Mouse (Mus musculus) erythroid progenitor cell, adult 5-6 weeks (primary cell): ENCODE measurements around the gene Susd6. TPM values are rescaled to one million over a fixed set of nuclear protein-coding genes. Genes with fewer than 3 reads are reported as not detected.

Source experiments
- ATAC-seq: replicated peaks from 2 replicates; pipeline ENCODE4 v1.8.0; 2016; ENCODE audit warnings: moderate number of reproducible peaks, mild to moderate bottlenecking, moderate TSS enrichment, inconsistent platforms; ENCODE audit not compliant: poor library complexity, low FRiP score, severe bottlenecking
- total RNA-seq, 2 experiments: library from RNA; stranded (forward) in 1 of 2; stranded (reverse) in 1 of 2; fragments of 150-400 nt in 1 of 2; fragments of 186-747, 209-891 nt in 1 of 2; gene quantifications; 2 replicates each; pipeline versions ENCODE4 v1.2.3 to v1.2.4; 2015 to 2017; ENCODE audit warnings: low replicate concordance in 2 of 2

Susd6 gene
- total RNA-seq, 2 experiments from 2014 or later = 39.8 to 67.7 TPM

DNA sequence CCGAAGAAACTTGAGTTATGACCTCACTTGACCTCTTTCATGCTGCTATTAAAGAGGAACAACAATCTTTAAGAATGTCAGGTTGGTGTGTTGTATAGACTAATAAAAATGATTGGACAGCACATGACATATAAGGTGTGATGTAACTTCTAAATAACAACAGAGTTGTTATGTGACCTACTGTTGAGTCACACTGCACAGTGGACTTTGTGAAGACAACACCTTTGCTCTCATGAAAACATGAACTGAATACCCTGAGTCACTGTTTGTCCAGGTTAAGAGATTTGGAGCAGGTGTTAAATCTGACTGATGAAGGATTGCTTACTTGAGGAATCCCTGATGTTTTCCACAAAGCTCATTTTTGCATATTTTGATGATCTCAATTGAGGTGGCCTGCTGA, 42.0 kb downstream of the Susd6 start:
- no peak for ATAC-seq

DNA sequence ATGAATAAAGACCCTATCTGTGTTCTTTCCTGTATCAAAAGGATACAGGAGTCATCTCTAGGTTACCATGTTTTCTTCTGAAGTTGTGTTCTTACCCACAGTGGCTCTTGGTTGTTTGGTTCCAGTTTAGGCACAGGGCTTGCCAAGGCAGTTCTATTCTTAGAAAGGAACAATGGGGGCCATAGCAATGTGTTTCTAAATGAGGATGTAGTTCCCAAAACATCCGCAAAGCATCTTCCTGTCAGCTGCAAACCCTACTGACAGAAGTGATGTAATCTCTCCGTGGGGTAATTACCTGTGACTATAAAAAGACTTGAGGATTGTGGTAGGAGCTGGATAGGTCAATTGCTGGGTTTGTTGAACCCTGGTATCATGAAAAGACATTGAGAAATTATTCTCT, 43.2 kb downstream of the Susd6 start:
- no peak for ATAC-seq

DNA sequence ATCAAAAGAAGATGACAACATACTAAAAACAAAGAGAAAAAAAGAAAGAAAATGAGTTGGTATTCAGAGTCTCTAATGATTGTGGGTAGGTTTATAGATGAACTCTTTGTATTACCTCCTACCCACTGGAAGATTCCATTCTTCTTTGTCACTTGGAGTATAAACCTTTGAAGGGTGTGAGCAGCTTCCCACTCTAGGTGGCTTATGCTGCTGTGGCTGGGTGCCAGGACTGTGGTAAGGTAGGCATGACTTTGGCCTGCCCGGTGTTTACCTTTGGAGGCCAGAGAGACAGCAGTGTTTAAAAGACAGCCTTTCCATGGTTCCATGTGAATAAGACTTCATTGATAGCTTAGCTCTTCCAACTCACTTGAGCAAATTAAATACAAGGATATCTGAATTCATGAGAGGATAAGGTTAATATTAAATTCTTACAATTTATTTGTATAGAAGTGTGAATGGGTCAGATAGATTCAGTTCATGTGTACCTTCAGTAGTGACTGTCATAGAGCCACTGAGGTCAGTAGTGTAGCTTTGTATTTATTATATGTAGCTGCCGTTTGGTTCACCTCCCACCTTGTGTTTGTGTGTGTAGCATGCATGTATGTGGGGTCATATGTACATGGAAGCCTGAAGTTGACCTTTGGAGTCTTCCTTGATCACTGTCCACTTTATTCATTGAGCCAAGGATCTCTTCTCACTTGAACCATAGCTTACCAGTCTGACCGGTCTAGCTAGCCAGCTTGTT, 44.0 kb downstream of the Susd6 start:
- no peak for ATAC-seq

DNA sequence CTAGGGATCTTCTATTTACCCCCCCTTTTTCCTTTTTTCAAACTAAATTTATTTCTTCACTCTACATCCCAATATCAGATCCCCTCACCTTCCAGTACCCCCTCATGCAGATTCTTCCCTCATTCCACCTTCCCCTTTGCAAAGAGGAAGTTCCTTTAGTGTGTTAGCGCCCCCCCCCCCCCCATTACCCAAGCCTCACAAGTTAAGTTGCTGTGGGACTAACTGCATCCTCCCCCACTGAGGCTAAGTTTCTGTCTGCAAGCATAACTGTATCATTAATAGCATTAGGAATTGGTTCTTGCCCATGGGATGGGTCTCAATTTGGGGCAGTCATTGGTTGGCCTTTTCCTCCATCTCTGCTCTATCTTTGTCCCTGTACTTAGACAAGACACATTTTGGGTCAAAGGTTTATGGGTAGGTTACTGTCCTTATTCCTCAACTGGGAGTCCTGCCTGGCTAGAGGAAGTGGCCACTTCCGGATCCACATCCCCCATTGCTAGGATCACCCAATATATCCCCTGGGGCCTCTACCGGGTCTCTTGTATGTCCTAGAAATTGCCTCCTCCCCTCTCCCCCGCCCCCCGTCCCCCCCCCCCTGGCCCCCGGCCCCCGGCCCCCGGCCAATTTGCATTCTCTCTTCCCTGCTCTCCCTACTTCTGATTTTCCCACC, 44.7 kb downstream of the Susd6 start:
- ATAC-seq = no peak

DNA sequence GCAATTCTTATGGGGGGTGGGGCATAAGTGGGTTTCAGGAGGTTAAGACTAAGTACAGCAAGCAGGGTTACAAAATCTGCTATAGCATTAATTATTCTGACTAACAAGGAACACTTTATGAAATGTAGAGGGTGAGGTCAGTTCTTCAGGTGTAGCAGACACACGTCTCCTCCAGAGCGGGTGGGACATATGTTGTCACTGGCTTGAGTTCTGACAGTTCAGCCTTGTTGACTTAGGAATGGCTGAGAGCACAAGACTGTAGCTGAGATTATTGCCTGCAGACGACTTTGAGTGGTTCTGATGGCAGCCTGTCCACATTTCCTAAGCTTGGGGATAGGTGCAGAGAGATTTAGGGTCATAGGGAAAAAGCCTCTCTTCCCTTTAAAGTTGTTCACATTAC, 47.3 kb downstream of the Susd6 start:
- ATAC-seq = no peak

DNA sequence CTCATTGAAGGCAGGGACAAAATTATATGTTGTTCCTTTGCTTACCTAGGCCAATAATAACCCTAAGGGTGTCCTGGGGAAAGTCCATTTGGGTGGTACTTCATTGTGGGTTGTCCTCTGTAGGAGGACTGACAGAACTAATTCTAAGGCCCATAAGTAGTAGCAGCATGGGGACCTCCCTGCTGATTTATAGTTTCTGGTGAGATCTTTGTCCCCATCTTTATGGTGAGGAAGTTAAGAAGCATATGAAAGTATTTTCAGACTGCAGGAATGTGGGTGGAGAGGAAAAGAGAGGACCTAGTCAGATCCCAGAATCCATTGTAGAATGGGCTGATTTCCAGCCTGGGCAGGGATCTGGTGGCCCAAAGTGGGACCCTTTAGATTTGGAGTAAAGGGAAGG, 48.0 kb downstream of the Susd6 start:
- no peak for ATAC-seq

DNA sequence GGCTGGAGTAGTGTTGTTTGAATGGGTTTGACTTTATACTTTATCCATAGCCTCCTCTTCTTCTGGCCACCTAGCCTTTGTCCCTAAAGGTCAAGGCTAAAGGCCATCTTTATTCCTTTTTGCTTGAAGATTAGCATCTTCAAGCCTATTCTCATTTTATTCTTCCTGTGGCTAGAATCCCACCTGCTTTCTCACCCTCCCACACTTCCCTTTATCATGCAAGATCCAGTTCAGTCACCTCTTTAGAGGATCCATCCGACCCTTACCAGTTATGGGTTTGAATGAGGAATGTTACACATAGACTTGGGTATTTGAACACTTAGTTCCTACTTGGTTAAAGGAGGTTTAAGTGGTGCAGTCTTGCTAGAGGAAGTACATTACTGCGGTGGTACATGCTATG, 48.5 kb downstream of the Susd6 start:
- ATAC-seq = no peak

DNA sequence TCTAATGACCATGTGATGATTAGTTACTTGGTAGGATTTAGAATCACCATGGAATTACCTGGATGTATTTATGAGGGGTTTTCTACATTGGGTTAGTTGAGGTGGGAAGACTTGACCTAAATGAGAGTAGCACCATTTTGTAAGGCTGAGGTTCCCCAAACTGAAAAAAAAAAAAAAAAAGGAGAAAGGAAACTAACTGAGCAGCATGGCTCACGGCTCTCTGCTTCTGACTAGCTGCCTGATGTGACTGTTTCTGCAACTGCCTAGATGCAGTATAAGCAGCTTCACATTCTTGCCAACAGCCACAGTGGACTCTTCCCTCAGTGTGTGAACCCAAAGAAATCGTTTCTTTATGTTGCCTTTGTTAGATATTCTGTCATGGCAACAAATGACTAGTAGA, 49.3 kb downstream of the Susd6 start:
- no peak for ATAC-seq

DNA sequence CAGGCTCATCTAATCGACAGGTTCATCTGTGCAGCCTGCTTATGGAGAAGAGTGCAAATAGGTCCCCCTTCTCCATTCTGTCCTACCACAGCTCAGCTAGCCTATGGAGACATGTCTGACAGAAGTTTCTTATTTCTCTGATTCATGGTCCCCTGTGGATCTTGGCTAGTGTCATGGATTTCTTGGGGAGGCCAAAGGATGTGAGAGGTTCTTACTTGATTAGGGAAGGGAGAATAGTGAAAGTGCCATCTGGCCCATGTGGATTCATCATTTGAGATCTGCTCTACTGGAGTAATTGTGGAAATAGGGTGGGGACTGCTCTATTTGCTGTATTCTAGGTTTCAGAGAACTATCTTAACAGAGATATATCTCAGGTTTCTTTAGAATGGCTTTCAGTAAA, 51.3 kb downstream of the Susd6 start:
- ATAC-seq = no peak

DNA sequence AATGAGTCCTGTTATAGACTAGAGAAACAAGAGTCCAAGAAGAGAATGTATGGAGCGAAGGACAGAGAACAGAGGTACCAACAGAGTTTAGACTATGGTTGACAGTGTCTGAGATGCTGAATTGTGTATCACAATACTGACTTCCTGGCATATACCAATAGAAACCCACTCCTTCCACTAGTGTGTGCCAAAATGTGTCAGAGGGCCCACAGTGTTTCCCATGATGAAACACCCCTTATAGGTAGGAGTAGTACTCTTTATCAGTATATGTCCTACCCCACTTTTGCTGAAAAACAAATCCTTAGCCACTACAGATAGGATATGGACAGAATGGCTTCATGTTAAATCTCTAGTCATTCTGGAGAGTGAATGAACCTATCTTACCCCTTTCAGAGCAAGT, 52.3 kb downstream of the Susd6 start:
- no peak for ATAC-seq

DNA sequence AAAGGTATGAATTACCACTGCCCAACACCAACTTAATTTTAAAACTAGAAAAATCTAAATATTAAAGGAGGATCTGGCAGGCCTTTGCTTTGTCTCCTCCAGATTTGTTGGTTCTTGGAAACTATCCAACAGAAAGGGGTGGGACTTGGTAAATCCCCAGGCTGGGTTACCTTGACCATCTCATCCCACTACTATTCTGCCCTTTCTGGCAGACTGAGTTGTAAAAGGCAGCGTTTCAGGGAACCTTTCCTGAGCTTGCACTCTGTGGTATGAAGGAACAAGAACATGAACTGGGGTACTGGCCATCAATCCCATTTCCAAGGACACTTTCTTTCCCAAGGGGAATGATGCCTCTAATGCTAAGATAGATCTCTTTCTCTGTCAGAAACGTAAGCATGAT, 52.9 kb downstream of the Susd6 start:
- no peak for ATAC-seq

DNA sequence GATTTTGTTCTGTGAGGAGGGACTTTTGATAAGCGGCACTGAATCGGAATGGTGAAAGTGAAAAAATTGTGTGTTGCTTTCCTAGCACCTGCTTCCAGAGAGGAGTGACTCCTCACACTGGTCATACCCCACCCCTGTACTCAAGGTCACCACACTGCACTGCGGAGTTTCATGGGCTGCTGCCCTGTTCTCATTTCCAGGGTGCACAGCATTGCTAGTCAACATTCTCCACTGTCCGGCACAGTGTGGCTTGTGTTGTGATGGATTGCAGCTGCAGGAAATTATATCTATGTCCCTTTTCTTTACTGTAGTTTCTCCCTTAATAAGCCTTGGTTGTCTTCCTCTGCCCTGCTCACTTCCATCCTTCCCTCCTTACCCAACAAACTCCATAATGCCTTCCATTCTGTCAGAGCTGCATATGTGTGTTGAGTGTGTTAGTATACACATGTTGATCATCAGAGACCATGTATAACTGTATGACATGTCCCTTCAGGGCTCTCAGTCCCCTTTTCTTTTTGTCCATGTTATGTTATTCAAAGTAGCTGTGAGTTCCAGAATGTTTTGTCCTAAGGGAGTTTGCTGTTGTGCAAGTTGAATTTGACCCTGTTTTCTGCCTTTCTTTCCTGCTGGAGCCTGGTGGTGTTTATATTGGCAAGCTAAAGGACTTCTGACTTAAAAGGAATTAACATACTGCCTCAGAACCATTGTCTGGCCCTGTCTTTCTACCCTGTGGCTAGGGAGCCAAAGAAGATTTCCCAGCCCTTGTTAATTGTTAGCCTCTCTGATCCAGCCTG, 53.5 kb downstream of the Susd6 start:
- no peak for ATAC-seq

DNA sequence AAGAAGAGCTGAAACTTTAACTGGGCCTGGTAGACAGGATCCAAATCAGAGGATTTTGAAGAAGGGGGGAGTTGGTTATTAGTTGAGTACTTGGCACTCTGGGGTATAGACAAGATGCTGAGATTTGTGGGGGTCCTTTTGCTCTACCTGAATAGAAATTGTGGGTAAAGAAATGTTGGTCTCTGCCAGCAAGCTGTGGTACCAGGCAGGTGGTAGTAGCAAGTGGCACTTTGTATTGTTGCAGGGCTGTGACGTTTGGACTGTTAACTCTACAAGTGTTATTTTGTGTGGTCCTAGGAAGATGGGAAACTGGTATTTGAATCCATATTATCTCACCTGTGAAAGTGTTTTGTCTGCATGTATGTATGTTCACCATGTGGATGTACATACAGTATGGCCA, 55.6 kb downstream of the Susd6 start:
- ATAC-seq = no peak

DNA sequence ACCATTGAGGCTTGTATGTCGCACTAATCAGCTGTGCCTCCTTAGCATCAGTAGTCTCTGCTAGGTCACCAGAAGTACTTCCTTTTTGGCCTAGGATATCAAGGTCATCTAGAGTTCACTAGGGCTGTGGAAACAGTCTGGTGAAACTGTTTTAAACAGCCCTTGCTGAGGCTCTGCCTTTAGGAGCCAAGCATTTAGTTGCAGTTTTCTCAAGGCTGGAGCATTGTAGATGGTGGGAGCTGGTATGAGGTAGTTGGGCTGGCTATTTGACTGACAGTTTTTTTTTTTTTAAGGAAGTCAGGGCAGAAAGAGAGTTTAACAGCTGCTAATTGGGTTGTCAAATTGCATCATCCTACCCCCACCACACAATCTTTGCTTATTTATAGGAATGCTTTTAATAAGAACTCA, 56.6 kb downstream of the Susd6 start:
- ATAC-seq = no peak

DNA sequence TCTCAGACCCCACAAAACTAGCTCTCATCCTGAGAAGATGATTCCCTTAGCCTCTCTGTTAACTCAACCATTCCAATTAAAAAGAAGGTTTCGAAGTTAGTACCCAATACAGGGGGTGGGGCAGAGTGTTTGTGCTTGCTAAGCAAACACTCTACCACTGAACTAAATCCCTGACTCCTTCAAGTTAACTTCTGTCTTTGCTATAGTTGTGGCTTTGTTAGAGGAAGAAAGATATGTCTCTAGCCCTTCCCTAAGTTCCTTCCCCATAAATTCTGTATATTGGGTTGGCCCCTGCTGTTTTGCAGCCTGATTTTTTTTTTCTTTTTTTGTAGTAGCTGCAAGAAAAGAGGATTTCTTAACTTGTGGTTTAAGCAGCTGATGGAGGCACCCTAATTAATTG, 61.7 kb downstream of the Susd6 start:
- no peak for ATAC-seq

DNA sequence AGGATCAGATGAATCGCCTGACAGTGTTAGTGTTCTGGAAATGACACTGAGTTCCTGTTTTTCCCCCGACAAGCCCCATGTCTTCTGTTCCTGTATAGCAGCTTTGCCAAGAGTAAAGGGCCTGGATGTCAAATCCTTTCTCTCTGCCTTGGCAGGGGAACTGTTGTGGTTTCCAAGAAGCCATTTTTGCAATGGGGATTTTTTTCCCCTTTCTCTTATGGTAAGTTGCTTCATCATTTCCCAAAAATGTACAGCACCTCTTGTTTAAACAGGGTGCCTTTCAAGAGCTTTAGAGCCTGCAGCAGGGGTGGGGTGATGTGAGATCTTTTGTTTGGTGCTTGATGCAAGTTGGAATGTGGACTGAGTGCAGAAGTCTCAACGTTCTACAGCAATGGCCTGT, 63.4 kb downstream of the Susd6 start:
- ATAC-seq = no peak

DNA sequence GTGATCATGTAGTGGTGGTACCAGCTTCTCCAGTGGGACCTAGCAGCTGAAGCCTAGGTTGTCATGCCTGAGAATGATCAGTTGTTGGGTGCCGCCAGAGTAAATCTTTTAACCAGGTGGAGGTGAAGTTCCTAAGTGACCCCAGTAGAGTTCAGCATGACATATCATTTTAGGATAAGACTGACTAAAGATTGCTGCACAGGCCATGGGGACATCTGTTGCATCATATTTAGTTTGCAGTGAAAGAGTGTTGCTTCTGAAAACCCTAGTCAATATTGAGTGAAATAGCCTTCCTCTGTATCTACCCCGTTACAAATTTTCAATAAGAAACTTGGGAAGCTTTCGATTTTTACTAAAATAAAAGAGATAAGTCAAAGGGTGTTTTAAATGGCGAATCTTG, 64.4 kb downstream of the Susd6 start:
- no peak for ATAC-seq

DNA sequence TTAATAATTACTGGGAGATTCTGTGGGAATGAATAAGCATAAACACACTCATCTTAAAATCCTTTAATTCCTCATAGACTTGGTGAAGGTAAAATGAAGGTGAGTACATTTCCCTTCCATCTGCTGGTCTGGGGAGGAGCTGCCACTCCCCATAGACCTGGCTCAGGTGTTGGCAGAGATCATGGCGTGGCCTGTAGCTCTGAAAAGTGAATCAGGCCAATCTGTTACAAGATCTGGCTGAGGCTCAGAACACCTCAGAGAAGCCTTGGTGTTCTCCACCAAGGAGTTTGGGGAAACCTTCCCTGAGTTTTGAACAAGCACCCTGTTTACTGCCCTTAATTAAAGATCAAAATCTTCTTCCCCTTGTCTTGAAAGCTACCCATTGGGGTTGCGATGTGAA, 64.8 kb downstream of the Susd6 start:
- no peak for ATAC-seq

DNA sequence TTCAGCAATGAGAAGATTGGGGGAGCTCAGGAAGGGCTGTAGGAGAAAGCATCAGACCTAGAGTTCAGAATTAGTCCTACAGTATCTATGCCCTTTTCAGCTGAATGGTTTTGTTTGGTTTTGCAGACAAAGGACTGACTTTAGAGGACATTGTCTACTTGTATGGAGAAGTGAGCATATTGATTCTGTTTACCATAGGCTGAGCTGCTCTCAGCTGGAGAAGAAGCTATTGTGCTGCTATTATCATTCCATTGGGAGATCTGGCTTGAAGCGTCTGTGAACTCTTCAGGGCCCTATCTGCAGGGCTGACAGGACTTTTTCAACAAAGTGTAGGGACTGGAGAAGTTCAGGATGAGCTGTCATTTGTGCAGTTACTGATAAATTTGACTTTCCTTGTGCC, 65.3 kb downstream of the Susd6 start:
- ATAC-seq = no peak

DNA sequence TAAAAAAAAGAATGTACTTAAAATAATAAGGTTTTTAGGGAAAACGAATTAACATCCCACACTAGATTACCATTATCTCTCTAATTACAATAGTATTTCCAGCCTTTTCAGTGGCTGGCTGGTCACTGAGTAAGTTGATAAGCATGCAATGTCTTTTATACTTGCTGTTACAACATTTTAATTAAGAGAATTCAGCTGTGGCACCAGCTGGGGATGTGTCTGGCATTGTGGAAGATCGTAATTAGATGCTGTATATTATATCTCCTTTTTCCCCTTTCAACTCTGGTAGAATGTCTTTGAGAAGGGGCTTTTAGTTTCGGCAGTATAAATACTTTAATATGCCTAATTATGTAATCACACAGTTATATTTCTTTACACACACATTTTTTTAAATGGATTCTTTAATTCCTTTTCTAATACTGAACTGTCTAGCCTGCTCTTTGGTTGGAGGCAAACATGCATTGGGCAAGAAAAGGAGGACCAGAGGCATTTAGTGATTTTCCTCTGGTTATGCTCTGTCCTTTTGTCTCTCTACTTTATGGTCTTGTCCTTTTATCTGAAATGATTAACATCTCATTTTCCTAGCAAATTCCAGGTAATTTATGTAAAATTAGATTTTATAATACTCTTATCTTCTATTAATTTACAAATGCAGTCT, 67.5 kb downstream of the Susd6 start:
- no peak for ATAC-seq

DNA sequence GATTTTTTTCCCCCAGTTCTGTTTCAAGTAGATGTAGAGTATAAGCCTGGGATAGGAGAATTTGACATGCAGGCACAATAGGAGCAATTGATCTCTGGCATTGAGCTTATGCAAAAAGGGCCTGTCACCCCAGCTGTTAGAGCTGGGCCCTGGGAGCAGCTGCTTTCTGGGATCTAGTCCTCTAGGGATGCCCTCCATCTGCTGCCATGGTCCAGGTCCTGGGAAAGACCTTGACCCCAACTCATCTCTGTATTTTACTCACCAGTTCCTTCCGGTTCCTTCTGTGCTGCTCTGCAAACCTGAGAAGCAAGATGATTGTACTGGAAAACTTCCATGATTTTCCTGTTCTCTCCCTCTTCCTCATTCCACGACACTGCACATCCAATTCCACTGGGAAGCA, 68.0 kb downstream of the Susd6 start:
- ATAC-seq = no peak
